Mouse (Mus musculus) CH12.LX (cell line): ENCODE measurements around the gene Tmem131l.

Experiments
- CHD1 ChIP-seq: IDR thresholded peaks from 2 replicates; pipeline ENCODE4 v1.6.1; 2012; ENCODE audit warnings: low read depth, low read length, improper control_type of control experiment, inconsistent platforms
- CTCF ChIP-seq, 2 experiments: IDR thresholded peaks in 1 of 2; conservative IDR thresholded peaks in 1 of 2; 2 replicates each; pipeline ENCODE4 v1.5.1; 2011 to 2012; ENCODE audit warnings: low read depth in 2 of 2, low read length in 2 of 2, improper control_type of control experiment in 1 of 2, inconsistent platforms in 1 of 2, mild to moderate bottlenecking in 1 of 2, moderate library complexity in 1 of 2
- E2F4 ChIP-seq: IDR thresholded peaks from 2 replicates; pipeline ENCODE4 v1.6.1; 2011; ENCODE audit warnings: low read depth, low read length, improper control_type of control experiment; ENCODE audit not compliant: insufficient replicate concordance
- EP300 ChIP-seq: IDR thresholded peaks from 2 replicates; pipeline ENCODE4 v1.6.1; 2011; ENCODE audit warnings: low read length, improper control_type of control experiment
- GABPA ChIP-seq: IDR thresholded peaks from 2 replicates; pipeline ENCODE4 v1.6.1; 2012; ENCODE audit warnings: low read depth, low read length, improper control_type of control experiment, inconsistent platforms; ENCODE audit not compliant: insufficient replicate concordance
- JUND ChIP-seq: conservative IDR thresholded peaks from 2 replicates; pipeline ENCODE4 v1.6.1; 2011; ENCODE audit warnings: low read depth, low read length, improper control_type of control experiment
- POLR2A ChIP-seq: IDR thresholded peaks from 2 replicates; pipeline ENCODE4 v1.6.1; 2011; ENCODE audit warnings: low read depth, mild to moderate bottlenecking, improper control_type of control experiment, low read length
- RAD21 ChIP-seq: IDR thresholded peaks from 2 replicates; pipeline ENCODE4 v1.6.1; 2011; ENCODE audit warnings: low read depth, mild to moderate bottlenecking, low read length, improper control_type of control experiment, moderate library complexity

- TF ChIP-seq POLR2A, result no peak
- no peak for TF ChIP-seq JUND
- no peak for TF ChIP-seq RAD21
- no peak for TF ChIP-seq CTCF (conservative IDR thresholded peaks at IDR 0.05 in 1 of 2, IDR thresholded peaks at IDR 0.05 in 1 of 2; ENCODE audit: low read depth in 2 of 2, low read length in 2 of 2)
- no peak for TF ChIP-seq CHD1
- TF ChIP-seq E2F4, result no peak
- TF ChIP-seq EP300, result no peak
- TF ChIP-seq GABPA, result no peak
These were observed 63.8 kb downstream of the Tmem131l start for GRCm38 (mm10) chr3:83976161-83976560.
